Mouse (Mus musculus): ENCODE measurements at regions not wholly inside any gene's neighbourhood (a gene's known extent, or its start where the extent isn't known, plus 50 kb on each side); places are given as distances from the start of the nearest gene placed in this dataset.

GRCm38 (mm10) chr2:56083226-56083625, 647.5 kb downstream of the Kcnj3 start:
- no peaks in the 10 kb centered on the region for H3K36me3 ChIP-seq (ENCODE audit: control insufficient read depth, insufficient read depth, low read length)
- no peak overlapping the region for H3K4me2 ChIP-seq
- no peaks in the 10 kb centered on the region for H3K9me3 ChIP-seq (ENCODE audit: control insufficient read depth, low read length)
- H3K27ac ChIP-seq (ENCODE audit: low read depth, low read length): no peak overlapping the region
- DNase-seq (ENCODE audit: low spot score, missing footprints): no peak
- H3K9ac ChIP-seq (ENCODE audit: low read length): no peak overlapping the region
- no peaks in the 10 kb centered on the region for H3K4me1 ChIP-seq (ENCODE audit: control insufficient read depth, insufficient read depth, low read length)
- WGBS: 42% methylated on average over 1 of the region's 1 CpGs
- ATAC-seq (ENCODE audit: low FRiP score): no peak
- no peak overlapping the region for H3K4me3 ChIP-seq (ENCODE audit: low read depth, low read length)
- no peaks in the 10 kb centered on the region for H3K27me3 ChIP-seq (ENCODE audit: control insufficient read depth, insufficient read depth, low read length)

- H3K4me3 ChIP-seq (ENCODE audit: low read depth, low read length): no peak overlapping the region
- H3K4me2 ChIP-seq: no peak overlapping the region
- DNase-seq (ENCODE audit: low spot score, missing footprints) (no peak), ATAC-seq (ENCODE audit: low FRiP score) (no peak)
- no peaks in the 10 kb centered on the region for H3K36me3 ChIP-seq (ENCODE audit: control insufficient read depth, insufficient read depth, low read length)
- no peak overlapping the region for H3K27ac ChIP-seq (ENCODE audit: low read depth, low read length)
- H3K9ac ChIP-seq (ENCODE audit: low read length): no peak overlapping the region
- no peaks in the 10 kb centered on the region for H3K27me3 ChIP-seq (ENCODE audit: control insufficient read depth, insufficient read depth, low read length)
- no peaks in the 10 kb centered on the region for H3K4me1 ChIP-seq (ENCODE audit: control insufficient read depth, insufficient read depth, low read length)
- WGBS: 56% methylated on average over 3 of the region's 3 CpGs
- H3K9me3 ChIP-seq (ENCODE audit: control insufficient read depth, low read length): no peaks in the 10 kb centered on the region
Observed at GRCm38 (mm10) chr2:56109531-56109930, 673.8 kb downstream of the Kcnj3 start.

GRCm38 (mm10) chr2:56109975-56110374, 674.2 kb downstream of the Kcnj3 start:
- Histone ChIP-seq H3K4me3 (ENCODE audit: low read depth, low read length) (no peak overlapping the region), H3K4me2 (no peak overlapping the region), H3K36me3 (ENCODE audit: control insufficient read depth, insufficient read depth, low read length) (no peaks in the 10 kb centered on the region), H3K4me1 (ENCODE audit: control insufficient read depth, insufficient read depth, low read length) (no peaks in the 10 kb centered on the region), H3K27ac (ENCODE audit: low read depth, low read length) (no peak overlapping the region), H3K9ac (ENCODE audit: low read length) (no peak overlapping the region), H3K9me3 (ENCODE audit: control insufficient read depth, low read length) (no peaks in the 10 kb centered on the region), H3K27me3 (ENCODE audit: control insufficient read depth, insufficient read depth, low read length) (no peaks in the 10 kb centered on the region)
- ATAC-seq (ENCODE audit: low FRiP score) (no peak), DNase-seq (ENCODE audit: low spot score, missing footprints) (no peak)
- WGBS: 80% methylated on average over 6 of the region's 6 CpGs

- Histone ChIP-seq H3K4me2 (no peak overlapping the region), H3K4me1 (ENCODE audit: control insufficient read depth, insufficient read depth, low read length) (no peaks in the 10 kb centered on the region), H3K4me3 (ENCODE audit: low read depth, low read length) (no peak overlapping the region), H3K27me3 (ENCODE audit: control insufficient read depth, insufficient read depth, low read length) (no peaks in the 10 kb centered on the region; the same call in 1 of the 2 replicates), H3K27ac (ENCODE audit: low read depth, low read length) (no peak overlapping the region), H3K36me3 (ENCODE audit: control insufficient read depth, insufficient read depth, low read length) (no peaks in the 10 kb centered on the region), H3K9ac (ENCODE audit: low read length) (no peak overlapping the region), H3K9me3 (ENCODE audit: control insufficient read depth, low read length) (no peaks in the 10 kb centered on the region)
- WGBS: 25% methylated on average over 3 of the region's 3 CpGs
- DNase-seq (ENCODE audit: low spot score, missing footprints): peak; percentile 92
- ATAC-seq (ENCODE audit: low FRiP score): peak; percentile 81
Observed at GRCm38 (mm10) chr2:56114469-56114868, 678.7 kb downstream of the Kcnj3 start.

- Histone ChIP-seq H3K4me3 (ENCODE audit: low read depth, low read length) (no peak overlapping the region), H3K4me2 (no peak overlapping the region), H3K27me3 (ENCODE audit: control insufficient read depth, insufficient read depth, low read length) (peaks cover 2% of the 10 kb centered on the region; the same call in 1 of the 2 replicates), H3K9ac (ENCODE audit: low read length) (no peak overlapping the region), H3K36me3 (ENCODE audit: control insufficient read depth, insufficient read depth, low read length) (no peaks in the 10 kb centered on the region), H3K27ac (ENCODE audit: low read depth, low read length) (no peak overlapping the region), H3K9me3 (ENCODE audit: control insufficient read depth, low read length) (no peaks in the 10 kb centered on the region), H3K4me1 (ENCODE audit: control insufficient read depth, insufficient read depth, low read length) (no peaks in the 10 kb centered on the region)
- 29% methylated on average over 6 of the region's 6 CpGs for WGBS
- peak; percentile 77 for ATAC-seq (ENCODE audit: low FRiP score)
- peak; percentile 89 for DNase-seq (ENCODE audit: low spot score, missing footprints)
Observed at GRCm38 (mm10) chr2:56119368-56119767, 683.6 kb downstream of the Kcnj3 start.

GRCm38 (mm10) chr2:56147107-56147615, 711.4 kb downstream of the Kcnj3 start:
- Histone ChIP-seq H3K9ac (ENCODE audit: low read length) (no peak overlapping the region), H3K27ac (ENCODE audit: low read depth, low read length) (no peak overlapping the region), H3K4me2 (no peak overlapping the region), H3K36me3 (ENCODE audit: control insufficient read depth, insufficient read depth, low read length) (no peaks in the 10 kb centered on the region), H3K9me3 (ENCODE audit: control insufficient read depth, low read length) (no peaks in the 10 kb centered on the region), H3K4me1 (ENCODE audit: control insufficient read depth, insufficient read depth, low read length) (no peaks in the 10 kb centered on the region), H3K27me3 (ENCODE audit: control insufficient read depth, insufficient read depth, low read length) (no peaks in the 10 kb centered on the region), H3K4me3 (ENCODE audit: low read depth, low read length) (no peak overlapping the region)
- no peak for ATAC-seq (ENCODE audit: low FRiP score)
- DNase-seq (ENCODE audit: low spot score, missing footprints): no peak
- WGBS: 64% methylated on average over 6 of the region's 6 CpGs

- Histone ChIP-seq H3K4me2 (no peak overlapping the region), H3K27ac (ENCODE audit: low read depth, low read length) (no peak overlapping the region), H3K27me3 (ENCODE audit: control insufficient read depth, insufficient read depth, low read length) (no peaks in the 10 kb centered on the region), H3K4me1 (ENCODE audit: control insufficient read depth, insufficient read depth, low read length) (no peaks in the 10 kb centered on the region), H3K36me3 (ENCODE audit: control insufficient read depth, insufficient read depth, low read length) (no peaks in the 10 kb centered on the region), H3K4me3 (ENCODE audit: low read depth, low read length) (no peak overlapping the region), H3K9me3 (ENCODE audit: control insufficient read depth, low read length) (no peaks in the 10 kb centered on the region), H3K9ac (ENCODE audit: low read length) (no peak overlapping the region)
- DNase-seq (ENCODE audit: low spot score, missing footprints): no peak
- ATAC-seq (ENCODE audit: low FRiP score): no peak
- WGBS: 82% methylated on average over 8 of the region's 8 CpGs
Observed at GRCm38 (mm10) chr2:56196449-56196848, 760.7 kb downstream of the Kcnj3 start.

- no peak overlapping the region for H3K4me2 ChIP-seq
- WGBS: 86% methylated on average over 7 of the region's 7 CpGs
- no peaks in the 10 kb centered on the region for H3K4me1 ChIP-seq (ENCODE audit: control insufficient read depth, insufficient read depth, low read length)
- H3K36me3 ChIP-seq (ENCODE audit: control insufficient read depth, insufficient read depth, low read length): no peaks in the 10 kb centered on the region
- no peak overlapping the region for H3K27ac ChIP-seq (ENCODE audit: low read depth, low read length)
- H3K9ac ChIP-seq (ENCODE audit: low read length): no peak overlapping the region
- H3K9me3 ChIP-seq (ENCODE audit: control insufficient read depth, low read length): no peaks in the 10 kb centered on the region
- no peak for ATAC-seq (ENCODE audit: low FRiP score)
- H3K27me3 ChIP-seq (ENCODE audit: control insufficient read depth, insufficient read depth, low read length): no peaks in the 10 kb centered on the region
- H3K4me3 ChIP-seq (ENCODE audit: low read depth, low read length): no peak overlapping the region
- no peak for DNase-seq (ENCODE audit: low spot score, missing footprints)
Observed at GRCm38 (mm10) chr2:56227476-56227875, 791.7 kb downstream of the Kcnj3 start.

GRCm38 (mm10) chr2:56233042-56233441, 797.3 kb downstream of the Kcnj3 start:
- Histone ChIP-seq H3K4me1 (ENCODE audit: control insufficient read depth, insufficient read depth, low read length) (no peaks in the 10 kb centered on the region), H3K27me3 (ENCODE audit: control insufficient read depth, insufficient read depth, low read length) (no peaks in the 10 kb centered on the region), H3K4me2 (no peak overlapping the region), H3K9ac (ENCODE audit: low read length) (no peak overlapping the region), H3K27ac (ENCODE audit: low read depth, low read length) (no peak overlapping the region), H3K9me3 (ENCODE audit: control insufficient read depth, low read length) (no peaks in the 10 kb centered on the region), H3K36me3 (ENCODE audit: control insufficient read depth, insufficient read depth, low read length) (no peaks in the 10 kb centered on the region), H3K4me3 (ENCODE audit: low read depth, low read length) (no peak overlapping the region)
- WGBS: 75% methylated on average over 1 of the region's 1 CpGs
- DNase-seq (ENCODE audit: low spot score, missing footprints) (no peak), ATAC-seq (ENCODE audit: low FRiP score) (no peak)

Measured in midbrain, embryonic 11.5 days (tissue).